Mouse (Mus musculus) forebrain, embryonic 16.5 days (tissue): ENCODE measurements at regions not wholly inside any gene's neighbourhood (a gene's known extent, or its start where the extent isn't known, plus 50 kb on each side); places are given as distances from the start of the nearest gene placed in this dataset.

Experiments used
- ATAC-seq: fragments of 200-750 bp; cut with Nextera tagmentation; 2 replicates; pipeline ENCODE4 v1.8.0; 2017; ENCODE audit warnings: mild to moderate bottlenecking, moderate library complexity
- H3K27ac ChIP-seq: fragments of 300-500 bp; sonication (generic); 2 replicates; pipeline ENCODE4 v1.5.1; 2014; ENCODE audit warnings: low read length, control low read depth
- H3K27me3 ChIP-seq: fragments of 300-500 bp; sonication (generic); replicated peaks from 2 replicates; pipeline ENCODE4 v1.6.1; 2014; ENCODE audit warnings: low read length; ENCODE audit not compliant: control insufficient read depth, insufficient read depth
- H3K36me3 ChIP-seq: fragments of 300-500 bp; sonication (generic); 2 replicates; pipeline ENCODE4 v1.6.1; 2014; ENCODE audit not compliant: control insufficient read depth, insufficient read depth
- H3K4me1 ChIP-seq: fragments of 300-500 bp; sonication (generic); replicated peaks from 2 replicates; pipeline ENCODE4 v1.6.1; 2014; ENCODE audit warnings: low read length; ENCODE audit not compliant: control insufficient read depth, insufficient read depth
- H3K4me2 ChIP-seq: fragments of 300-500 bp; sonication (generic); 2 replicates; pipeline ENCODE4 v1.6.1; 2014; ENCODE audit warnings: mild to moderate bottlenecking, low read length, control low read depth
- H3K4me3 ChIP-seq: fragments of 300-500 bp; sonication (generic); replicated peaks from 2 replicates; pipeline ENCODE4 v1.5.1; 2014; ENCODE audit warnings: mild to moderate bottlenecking, low read length, control low read depth
- H3K9ac ChIP-seq: fragments of 300-500 bp; sonication (generic); replicated peaks from 2 replicates; pipeline ENCODE4 v1.6.1; 2014; ENCODE audit warnings: low read depth, low read length, control low read depth
- H3K9me3 ChIP-seq: fragments of 300-500 bp; sonication (generic); 2 replicates; pipeline ENCODE4 v1.6.1; 2016; ENCODE audit warnings: low read length; ENCODE audit not compliant: control insufficient read depth
- WGBS: fragments of 180-500 bp; shearing (Covaris S2); extraction: QIAGEN DNeasy Blood & Tissue Kit; methylation state at CpG from one replicate; pipeline ENCODE4 v1.1.7; 2014; 5-methylcytosine and 5-hydroxymethylcytosine counted together

- 79% methylated on average over 4 of the region's 4 CpGs for WGBS
- Histone ChIP-seq H3K36me3 (no peaks in the 10 kb centered on the region), H3K4me2 (no peak overlapping the region), H3K9me3 (no peaks in the 10 kb centered on the region), H3K27ac (no peak overlapping the region), H3K4me3 (no peak overlapping the region), H3K4me1 (no peaks in the 10 kb centered on the region), H3K9ac (no peak overlapping the region), H3K27me3 (no peaks in the 10 kb centered on the region)
- no peak for ATAC-seq
Measured at GRCm38 (mm10) chr5:41563441-41563840, 144.5 kb downstream of the Rab28 start.

GRCm38 (mm10) chr5:41562299-41562698 lies 145.7 kb downstream of the Rab28 start:
- WGBS = 84% methylated on average over 1 of the region's 1 CpGs
- H3K36me3 ChIP-seq = no peaks in the 10 kb centered on the region
- no peaks in the 10 kb centered on the region for H3K27me3 ChIP-seq
- ATAC-seq = no peak
- no peak overlapping the region for H3K27ac ChIP-seq
- no peaks in the 10 kb centered on the region for H3K4me1 ChIP-seq
- H3K9me3 ChIP-seq = no peaks in the 10 kb centered on the region
- no peak overlapping the region for H3K9ac ChIP-seq
- no peak overlapping the region for H3K4me3 ChIP-seq
- H3K4me2 ChIP-seq = no peak overlapping the region

- Histone ChIP-seq H3K4me3 (peak overlapping the region; percentile 13; the same call in 1 of the 2 replicates), H3K9me3 (no peaks in the 10 kb centered on the region)
Measured at GRCm38 (mm10) chr5:41556700-41557309, 151.2 kb downstream of the Rab28 start.

GRCm38 (mm10) chr5:41554312-41554711 lies 153.6 kb downstream of the Rab28 start:
- Histone ChIP-seq H3K36me3 (no peaks in the 10 kb centered on the region), H3K4me1 (no peaks in the 10 kb centered on the region; the same call in 1 of the 2 replicates), H3K27ac (no peak overlapping the region), H3K4me2 (no peak overlapping the region), H3K4me3 (no peak overlapping the region), H3K9me3 (no peaks in the 10 kb centered on the region), H3K9ac (no peak overlapping the region), H3K27me3 (no peaks in the 10 kb centered on the region)
- ATAC-seq = no peak
- WGBS = 81% methylated on average over 3 of the region's 3 CpGs

More at GRCm38 (mm10) chr5:41556700-41557309, 151.2 kb downstream of the Rab28 start:
- no peak for ATAC-seq
- Histone ChIP-seq H3K36me3 (no peaks in the 10 kb centered on the region), H3K4me1 (no peaks in the 10 kb centered on the region; the same call in 1 of the 2 replicates), H3K27ac (no peak overlapping the region), H3K27me3 (no peaks in the 10 kb centered on the region), H3K4me2 (peak overlapping the region; percentile 39), H3K9ac (no peak overlapping the region)
- WGBS = 56% methylated on average over 24 of the region's 24 CpGs

- Histone ChIP-seq H3K27me3 (no peaks in the 10 kb centered on the region), H3K9me3 (no peaks in the 10 kb centered on the region), H3K36me3 (no peaks in the 10 kb centered on the region), H3K9ac (no peak overlapping the region), H3K4me1 (no peaks in the 10 kb centered on the region), H3K4me2 (no peak overlapping the region), H3K27ac (no peak overlapping the region), H3K4me3 (no peak overlapping the region)
- WGBS = 89% methylated on average over 2 of the region's 2 CpGs
- no peak for ATAC-seq
Measured at GRCm38 (mm10) chr5:41550063-41550462, 157.9 kb downstream of the Rab28 start.

- Histone ChIP-seq H3K36me3 (no peaks in the 10 kb centered on the region), H3K9me3 (no peaks in the 10 kb centered on the region), H3K4me2 (no peak overlapping the region), H3K4me3 (no peak overlapping the region), H3K27ac (no peak overlapping the region), H3K9ac (no peak overlapping the region), H3K27me3 (no peaks in the 10 kb centered on the region), H3K4me1 (no peaks in the 10 kb centered on the region)
- no peak for ATAC-seq
- WGBS = 79% methylated on average over 4 of the region's 4 CpGs
Measured at GRCm38 (mm10) chr5:41546909-41547308, 161.0 kb downstream of the Rab28 start.

GRCm38 (mm10) chr5:41540789-41541188 lies 167.2 kb downstream of the Rab28 start:
- Histone ChIP-seq H3K4me3 (no peak overlapping the region), H3K4me2 (no peak overlapping the region), H3K9ac (no peak overlapping the region), H3K36me3 (no peaks in the 10 kb centered on the region), H3K27ac (no peak overlapping the region), H3K9me3 (no peaks in the 10 kb centered on the region), H3K27me3 (no peaks in the 10 kb centered on the region), H3K4me1 (no peaks in the 10 kb centered on the region)
- ATAC-seq = no peak
- WGBS = 3% methylated on average over 1 of the region's 1 CpGs

- peak; percentile 64 for ATAC-seq
- 52% methylated on average over 2 of the region's 2 CpGs for WGBS
- Histone ChIP-seq H3K4me2 (no peak overlapping the region), H3K27me3 (no peaks in the 10 kb centered on the region), H3K9ac (no peak overlapping the region), H3K36me3 (no peaks in the 10 kb centered on the region), H3K27ac (no peak overlapping the region), H3K9me3 (no peaks in the 10 kb centered on the region), H3K4me1 (no peaks in the 10 kb centered on the region), H3K4me3 (no peak overlapping the region)
Measured at GRCm38 (mm10) chr5:41534598-41534997, 173.4 kb downstream of the Rab28 start.
